Mouse (Mus musculus): ENCODE results near the gene Tdrd5. TPM values are rescaled to one million over a fixed set of nuclear protein-coding genes. Genes with fewer than 3 reads are reported as not detected.
"Not testable (repeated sequence)": the region's sequence is repeated elsewhere in the genome, so short reads cannot be mapped to it uniquely, and the experiment has no call there.

Tdrd5 gene
- total and polyA plus RNA-seq, 3 experiments, result not detected

DNA sequence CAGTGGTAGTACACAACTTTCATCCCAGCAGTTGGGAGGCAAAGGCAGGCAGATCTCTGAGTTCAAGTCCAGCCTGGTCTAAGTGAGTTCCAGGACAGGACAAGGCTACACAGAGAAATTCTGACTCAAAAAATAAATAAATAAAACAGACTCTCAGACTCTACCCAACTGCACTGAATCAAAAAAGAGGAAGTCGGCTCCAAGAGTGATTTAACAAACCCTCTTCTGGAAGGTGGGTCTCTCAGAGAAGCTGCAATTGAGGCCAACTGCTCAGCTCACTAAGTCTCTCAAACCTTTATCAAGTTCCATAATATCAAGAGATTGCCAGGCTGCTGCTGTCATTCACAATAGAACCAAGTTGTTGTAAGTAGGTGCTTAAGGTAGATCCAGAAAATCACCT lies 5.1 kb upstream of the Tdrd5 start:
- dilution Hi-C loops (cut with MboI; ENCODE audit: extremely low pct_ligation_motif_present, extremely low pct_unique_long_range_greater_than_20kb, low sequenced_read_pairs), result no loop called here
- H3K79me2 ChIP-seq (replicated peaks; ENCODE audit: control insufficient read depth, extremely low read depth, insufficient read depth, poor library complexity, severe bottlenecking), result no peaks in the 10 kb centered on the region
- H3K9me3 ChIP-seq (replicated peaks; ENCODE audit: low read length), result no peaks in the 10 kb centered on the region
- H3K4me3 ChIP-seq (replicated peaks in 1 of 3; ENCODE audit: low read depth in 2 of 3, low read length in 2 of 3, poor library complexity in 1 of 3), result no peak overlapping the region
- H3K36me3 ChIP-seq (replicated peaks in 1 of 2; ENCODE audit: control insufficient read depth in 1 of 2, insufficient read depth in 1 of 2, low read length in 1 of 2), result no peaks in the 10 kb centered on the region
- TF ChIP-seq MAX (IDR thresholded peaks at IDR 0.05; ENCODE audit: low read length), result no peak
- no peak for TF ChIP-seq USF2 (conservative IDR thresholded peaks at IDR 0.05; ENCODE audit: low read depth, low read length)
- no peak for TF ChIP-seq TCF12 (IDR thresholded peaks at IDR 0.05; ENCODE audit: low read depth, low read length)
- TF ChIP-seq ZMIZ1 (IDR thresholded peaks at IDR 0.05; ENCODE audit: low read depth, low read length), result no peak
- TF ChIP-seq RCOR1 (conservative IDR thresholded peaks at IDR 0.05; ENCODE audit: low read depth, low read length), result no peak
- TF ChIP-seq PAX5 (IDR thresholded peaks at IDR 0.05; ENCODE audit: low read length), result no peak
- TF ChIP-seq MAZ (IDR thresholded peaks at IDR 0.05; ENCODE audit: low read depth, low read length), result no peak
- peak; percentile 8 for DNase-seq (ENCODE audit: extremely low read depth)
- in situ Hi-C loops (cut with MboI; ENCODE audit: low pct_ligation_motif_present, low pct_unique_long_range_greater_than_20kb, low sequenced_read_pairs), result no loop called here
- H3K9ac ChIP-seq (ENCODE audit: insufficient read depth, low read depth), result no peak overlapping the region
- no peaks in the 10 kb centered on the region for H3K27me3 ChIP-seq (replicated peaks)
- H3K4me2 ChIP-seq (ENCODE audit: insufficient read depth, low read depth, poor library complexity, severe bottlenecking), result no peak overlapping the region
- peaks cover 0 to 4% of the 10 kb centered on the region in 2 experiments; a peak in 1 of 4 replicates for H3K4me1 ChIP-seq (ENCODE audit: control insufficient read depth in 1 of 2, insufficient read depth in 2 of 2)
- H3K27ac ChIP-seq (ENCODE audit: insufficient read depth, low read depth), result no peak overlapping the region

DNA sequence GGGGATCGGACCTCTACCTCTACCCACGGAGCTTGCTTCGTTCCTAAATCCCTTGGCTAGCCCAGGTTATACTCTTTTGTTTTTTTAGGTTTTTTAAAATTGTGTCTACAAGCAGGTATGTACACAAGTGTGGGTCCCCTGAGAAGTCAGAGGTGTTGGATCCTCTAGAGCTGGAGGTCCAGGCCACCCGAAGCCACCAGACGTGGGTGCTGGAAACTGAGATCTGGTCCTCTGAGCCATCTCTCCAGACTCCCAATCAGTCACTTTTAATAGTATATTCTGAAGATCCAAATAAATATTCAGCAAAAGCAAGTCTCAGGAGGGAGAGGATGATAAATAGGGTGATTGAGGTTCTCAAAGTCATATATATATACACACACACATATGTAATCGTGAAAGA lies 13.4 kb downstream of the Tdrd5 start:
- Histone ChIP-seq H3K36me3 (replicated peaks in 1 of 2; ENCODE audit: control insufficient read depth in 1 of 2, insufficient read depth in 1 of 2, low read length in 1 of 2) (no peaks in the 10 kb centered on the region), H3K9ac (ENCODE audit: insufficient read depth, low read depth) (no peak overlapping the region), H3K9me3 (replicated peaks; ENCODE audit: low read length) (no peaks in the 10 kb centered on the region), H3K79me2 (replicated peaks; ENCODE audit: control insufficient read depth, extremely low read depth, insufficient read depth, poor library complexity, severe bottlenecking) (no peaks in the 10 kb centered on the region), H3K27ac (ENCODE audit: insufficient read depth, low read depth) (no peak overlapping the region), H3K4me3 (replicated peaks in 1 of 3; ENCODE audit: low read depth in 2 of 3, low read length in 2 of 3, poor library complexity in 1 of 3) (no peak overlapping the region), H3K4me1 (ENCODE audit: control insufficient read depth in 1 of 2, insufficient read depth in 2 of 2) (no peaks in the 10 kb centered on the region), H3K27me3 (replicated peaks) (no peaks in the 10 kb centered on the region), H3K4me2 (ENCODE audit: insufficient read depth, low read depth, poor library complexity, severe bottlenecking) (no peak overlapping the region)
- no peak for TF ChIP-seq SIN3A (IDR thresholded peaks at IDR 0.05; ENCODE audit: low read length)
- TF ChIP-seq IRF4 (IDR thresholded peaks at IDR 0.05; ENCODE audit: low read depth, low read length), result no peak
- no peak for TF ChIP-seq JUND (conservative IDR thresholded peaks at IDR 0.05; ENCODE audit: low read depth, low read length)
- TF ChIP-seq USF2 (conservative IDR thresholded peaks at IDR 0.05; ENCODE audit: low read depth, low read length), result no peak
- TF ChIP-seq KAT2A (IDR thresholded peaks at IDR 0.05; ENCODE audit: insufficient replicate concordance, low read length), result no peak
- TF ChIP-seq MXI1 (IDR thresholded peaks at IDR 0.05; ENCODE audit: low read depth, low read length), result no peak
- TF ChIP-seq MEF2A (IDR thresholded peaks at IDR 0.05; ENCODE audit: borderline replicate concordance, low read depth, low read length), result no peak
- no peak for TF ChIP-seq GABPA (IDR thresholded peaks at IDR 0.05; ENCODE audit: insufficient replicate concordance, low read depth, low read length)
- no peak for TF ChIP-seq USF1 (IDR thresholded peaks at IDR 0.05; ENCODE audit: low read depth, low read length)
- no peak for TF ChIP-seq POLR2A (IDR thresholded peaks at IDR 0.05; ENCODE audit: low read depth, low read length)
- TF ChIP-seq CTCF (conservative IDR thresholded peaks at IDR 0.05 in 1 of 2, IDR thresholded peaks at IDR 0.05 in 1 of 2; ENCODE audit: low read depth in 2 of 2, low read length in 2 of 2), result no peak
- TF ChIP-seq ELF1 (IDR thresholded peaks at IDR 0.05; ENCODE audit: low read depth, low read length), result no peak
- TF ChIP-seq SMC3 (IDR thresholded peaks at IDR 0.05; ENCODE audit: low read depth, low read length), result no peak
- TF ChIP-seq ZKSCAN1 (IDR thresholded peaks at IDR 0.05; ENCODE audit: borderline replicate concordance, low read depth, low read length), result no peak
- no peak for DNase-seq (ENCODE audit: extremely low read depth)
- dilution Hi-C loops (cut with MboI; ENCODE audit: extremely low pct_ligation_motif_present, extremely low pct_unique_long_range_greater_than_20kb, low sequenced_read_pairs), result no loop called here
- in situ Hi-C loops (cut with MboI; ENCODE audit: low pct_ligation_motif_present, low pct_unique_long_range_greater_than_20kb, low sequenced_read_pairs), result no loop called here

DNA sequence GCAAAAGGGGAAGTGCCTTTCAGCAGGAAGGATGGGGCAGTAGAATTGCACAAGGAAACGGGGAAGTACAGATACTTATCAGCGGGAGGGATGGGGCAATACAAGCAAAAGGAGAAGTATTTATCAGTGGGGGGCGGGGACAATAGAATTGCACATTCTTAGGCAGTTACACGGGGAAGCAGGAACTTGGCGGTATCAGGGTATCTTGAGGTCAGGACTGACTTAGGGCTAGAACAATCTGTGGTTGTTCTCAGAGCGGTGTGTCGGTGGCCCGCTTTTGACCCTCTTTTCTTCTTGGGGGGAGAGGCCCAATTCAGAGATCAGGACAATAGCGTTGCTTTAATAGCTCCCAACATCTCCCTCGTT lies 14.3 kb downstream of the Tdrd5 start:
- H3K27me3 ChIP-seq (replicated peaks); H3K4me3 ChIP-seq (replicated peaks in 1 of 3; ENCODE audit: low read depth in 2 of 3, low read length in 2 of 3, poor library complexity in 1 of 3); dilution Hi-C loops (cut with MboI; ENCODE audit: extremely low pct_ligation_motif_present, extremely low pct_unique_long_range_greater_than_20kb, low sequenced_read_pairs); H3K9ac ChIP-seq (ENCODE audit: insufficient read depth, low read depth); H3K4me1 ChIP-seq (ENCODE audit: control insufficient read depth in 1 of 2, insufficient read depth in 2 of 2); H3K79me2 ChIP-seq (replicated peaks; ENCODE audit: control insufficient read depth, extremely low read depth, insufficient read depth, poor library complexity, severe bottlenecking); in situ Hi-C loops (cut with MboI; ENCODE audit: low pct_ligation_motif_present, low pct_unique_long_range_greater_than_20kb, low sequenced_read_pairs); H3K36me3 ChIP-seq (replicated peaks in 1 of 2; ENCODE audit: control insufficient read depth in 1 of 2, insufficient read depth in 1 of 2, low read length in 1 of 2); DNase-seq (ENCODE audit: extremely low read depth); H3K27ac ChIP-seq (ENCODE audit: insufficient read depth, low read depth); H3K4me2 ChIP-seq (ENCODE audit: insufficient read depth, low read depth, poor library complexity, severe bottlenecking); H3K9me3 ChIP-seq (replicated peaks; ENCODE audit: low read length): not testable (repeated sequence)

Data from CH12.LX (cell line).